Mouse (Mus musculus) embryonic stem cell, embryonic (primary cell): ENCODE results near the gene Olfr782.
"Not testable (repeated sequence)": the region's sequence is repeated elsewhere in the genome, so short reads cannot be mapped to it uniquely, and the experiment has no call there.

Source experiments
- CTCF ChIA-PET, 4 experiments: fragments of 300-600 bp in 2 of 4; fragments of 350-600 bp in 2 of 4; sonication (Branson Sonifier 250); formaldehyde crosslinking; loops; one replicate each; lab custom pipeline; 2022; ENCODE audit warnings: inconsistent platforms in 2 of 4; lab: Charles Lee
- POLR2A ChIA-PET, 4 experiments: fragments of 300-600 bp in 2 of 4; fragments of 350-600 bp in 2 of 4; sonication (Branson Sonifier 250); formaldehyde crosslinking; loops; one replicate each; lab custom pipeline; 2022; ENCODE audit warnings: antibody characterized with exemption in 4 of 4, inconsistent platforms in 1 of 4; lab: Charles Lee

The Olfr782 gene

DNA sequence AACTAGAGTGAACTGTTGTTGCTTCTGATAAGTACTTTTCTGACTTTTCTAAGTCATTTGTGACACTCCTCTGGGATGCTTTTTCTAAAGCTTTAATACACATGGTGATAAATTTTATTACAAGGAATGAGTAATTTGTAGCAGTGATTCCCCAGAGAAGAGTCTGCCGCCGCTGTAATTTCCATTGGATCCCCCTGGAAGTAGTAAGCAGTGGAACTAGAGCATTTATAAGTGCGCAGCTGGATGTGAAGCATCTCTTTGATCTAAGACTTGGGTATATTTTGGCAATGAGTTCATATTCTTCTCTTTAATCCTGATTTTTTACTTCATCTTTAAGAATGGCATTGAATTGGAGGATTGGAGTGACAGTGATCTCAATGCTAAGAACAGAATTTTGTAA is at the start of gene Olfr782:
Gene Olfr782 (plus strand): TSS at position 301 of the 400 bp plus-strand sequence.
- POLR2A ChIA-PET: no interaction called here
- CTCF ChIA-PET: no interaction called here

DNA sequence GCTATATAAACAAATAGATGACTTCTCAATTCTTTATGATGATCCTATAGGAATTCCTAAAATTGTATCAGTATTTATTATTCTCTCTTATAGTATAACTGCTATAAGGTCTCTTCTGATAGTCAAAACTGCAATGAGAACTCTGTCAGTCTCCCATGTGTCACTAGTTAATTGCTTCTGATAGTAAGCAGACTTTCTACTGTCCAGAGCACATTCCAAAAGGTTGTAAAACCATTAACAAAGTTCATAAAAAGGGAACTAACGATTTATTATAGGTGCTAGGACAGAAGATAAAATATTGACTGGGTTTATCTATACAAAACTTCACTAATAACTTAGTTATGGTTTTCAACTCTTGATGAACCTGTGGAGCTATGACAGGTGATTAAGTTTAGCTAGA is 35.7 kb upstream of the Olfr782 start:
- POLR2A ChIA-PET, CTCF ChIA-PET: not testable (repeated sequence)

DNA sequence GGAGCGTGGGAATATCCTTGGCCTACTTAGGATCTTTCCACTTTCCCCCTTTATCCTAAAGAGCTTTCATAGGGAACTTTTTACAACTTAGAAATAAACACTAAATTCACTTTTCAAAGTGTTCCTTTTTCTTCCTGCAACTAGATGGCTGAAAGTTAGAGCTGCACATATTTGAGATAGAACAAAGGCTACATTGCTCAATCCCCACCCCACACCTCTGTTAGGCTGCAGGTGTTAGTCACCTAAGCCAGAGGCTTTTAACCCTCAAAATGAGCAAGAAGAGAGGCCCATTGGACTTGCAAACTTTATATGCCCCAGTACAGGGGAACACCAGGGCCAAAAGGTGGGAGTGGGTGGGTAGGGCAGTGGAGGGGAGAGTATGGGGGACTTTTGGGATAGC is 35.1 kb upstream of the Olfr782 start:
- POLR2A ChIA-PET: not testable (repeated sequence)

DNA sequence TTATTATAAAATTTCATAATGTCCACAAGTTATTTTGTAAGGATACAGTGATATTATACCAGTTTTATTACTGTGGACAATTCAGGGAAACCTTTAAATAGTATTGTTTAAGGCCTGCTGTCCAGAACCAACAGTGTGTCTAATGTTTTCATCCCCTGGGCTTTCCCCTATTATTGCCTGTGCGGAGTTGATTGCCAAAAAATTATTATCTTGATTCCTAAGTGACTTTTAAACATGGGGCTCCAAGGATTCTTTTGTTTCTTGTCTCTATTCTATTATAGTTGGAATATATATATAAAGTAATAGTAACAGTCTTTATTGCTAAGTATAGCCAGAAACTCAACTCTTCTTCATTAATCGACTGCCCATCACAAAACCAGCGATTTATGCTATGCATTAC is 30.8 kb upstream of the Olfr782 start, which contains the start of gene Olfr780:
Gene Olfr780 (plus strand): TSS at position 301 of the 400 bp plus-strand sequence.
- ChIA-PET POLR2A (no interaction called here), CTCF (no interaction called here)

More for the DNA sequence above, 35.1 kb upstream of the Olfr782 start:
- CTCF ChIA-PET: not testable (repeated sequence)

DNA sequence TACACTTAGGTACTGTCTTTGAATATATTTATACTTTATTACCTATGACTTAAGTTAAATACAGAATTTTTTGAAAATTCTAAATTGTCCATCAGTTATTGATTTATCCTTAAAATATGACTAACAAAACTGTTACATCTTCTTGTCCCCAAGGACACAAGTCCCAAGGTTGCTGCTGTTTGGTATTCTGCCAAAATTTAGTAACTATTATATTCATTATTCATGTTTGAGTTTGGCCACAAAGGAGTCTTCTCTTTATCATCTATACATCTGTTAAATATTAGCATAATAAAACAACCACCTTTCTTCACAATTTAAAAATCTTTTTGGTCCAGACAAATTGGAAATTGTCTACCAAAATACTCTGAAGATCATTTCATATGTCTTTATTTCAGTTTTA is 20.1 kb upstream of the Olfr782 start, which contains the start of gene Olfr781:
Gene Olfr781 (plus strand): TSS at position 301 of the 400 bp plus-strand sequence.
- ChIA-PET CTCF (no interaction called here), POLR2A (no interaction called here)

DNA sequence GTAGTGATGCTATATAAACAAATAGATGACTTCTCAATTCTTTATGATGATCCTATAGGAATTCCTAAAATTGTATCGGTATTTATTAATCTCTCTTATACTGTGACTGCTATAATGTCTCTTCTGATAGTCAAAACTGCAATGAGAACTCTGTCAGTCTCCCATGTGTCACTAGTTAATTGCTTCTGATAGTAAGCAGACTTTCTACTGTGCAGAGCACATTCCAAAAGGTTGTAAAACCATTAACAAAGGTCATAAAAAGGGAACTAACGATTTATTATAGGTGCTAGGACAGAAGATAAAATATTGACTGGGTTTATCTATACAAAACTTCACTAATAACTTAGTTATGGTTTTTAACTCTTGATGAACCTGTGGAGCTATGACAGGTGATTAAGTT is 3.8 kb downstream of the Olfr782 start:
- CTCF ChIA-PET, POLR2A ChIA-PET: not testable (repeated sequence)

DNA sequence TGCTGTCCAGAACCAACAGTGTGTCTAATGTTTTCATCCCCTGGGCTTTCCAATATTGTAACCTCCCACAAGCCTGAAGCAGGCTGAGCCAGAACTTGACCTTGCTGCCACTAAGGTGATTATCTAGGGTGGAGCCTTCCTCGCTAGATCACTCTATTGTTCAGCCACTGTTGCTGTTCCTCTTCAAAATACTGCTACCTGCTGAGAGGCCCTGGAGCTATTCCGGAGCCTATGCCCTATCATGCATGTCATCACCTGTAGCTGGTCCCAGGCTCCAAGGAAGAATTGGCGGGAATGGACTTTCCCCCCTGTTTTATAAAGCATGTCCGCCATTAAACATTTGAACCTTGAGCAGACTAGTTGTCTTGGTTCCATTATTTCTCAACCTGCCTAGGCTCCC is 7.8 kb downstream of the Olfr782 start:
- POLR2A ChIA-PET: interaction anchor here in 1 of 4 experiments (0.6 kb wide), 1 partner anchor 18 kb away, joined by 3 read pairs; no protein-coding TSS in a partner anchor
- CTCF ChIA-PET: not testable (repeated sequence)

DNA sequence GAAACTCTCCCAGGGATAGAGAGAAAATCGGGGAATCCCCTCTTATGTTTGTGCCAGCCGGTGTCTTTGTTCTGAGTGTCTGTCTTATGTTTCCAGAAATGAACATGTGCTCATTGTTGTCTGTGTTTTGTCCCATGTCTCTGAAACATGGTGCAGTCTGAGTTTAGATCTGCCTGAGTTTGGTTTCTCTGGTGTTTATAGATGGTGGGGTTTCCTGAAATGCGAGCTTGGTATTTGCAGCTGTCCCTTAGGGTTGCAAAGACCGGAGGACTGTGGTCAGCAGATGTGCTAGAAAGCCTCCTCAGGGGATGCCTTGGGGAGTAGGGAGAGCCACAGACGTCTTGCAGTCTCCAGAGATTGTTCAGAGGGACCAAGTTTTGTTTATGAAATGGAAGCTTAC is 8.7 kb downstream of the Olfr782 start:
- ChIA-PET CTCF (no interaction called here), POLR2A (no interaction called here)

DNA sequence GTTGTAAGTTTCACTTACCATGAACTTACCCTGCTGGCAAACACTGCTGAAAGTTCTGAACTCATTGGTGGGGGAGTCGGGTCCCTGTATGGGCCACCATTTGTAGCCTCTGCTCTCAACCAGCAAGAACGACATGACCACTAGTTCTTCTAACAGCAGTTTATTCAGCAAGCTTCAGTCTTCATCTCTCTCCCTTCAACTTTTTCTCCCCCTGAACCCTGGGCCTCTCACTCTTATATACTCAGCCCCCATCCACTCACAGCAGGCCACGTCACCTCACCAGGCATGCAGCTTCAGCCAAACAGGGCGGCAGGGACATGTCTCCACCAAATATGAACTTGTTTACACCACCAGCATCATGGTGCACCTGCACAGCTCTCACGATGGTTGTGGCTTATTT is 25.4 kb downstream of the Olfr782 start:
- POLR2A ChIA-PET, CTCF ChIA-PET: not testable (repeated sequence)

DNA sequence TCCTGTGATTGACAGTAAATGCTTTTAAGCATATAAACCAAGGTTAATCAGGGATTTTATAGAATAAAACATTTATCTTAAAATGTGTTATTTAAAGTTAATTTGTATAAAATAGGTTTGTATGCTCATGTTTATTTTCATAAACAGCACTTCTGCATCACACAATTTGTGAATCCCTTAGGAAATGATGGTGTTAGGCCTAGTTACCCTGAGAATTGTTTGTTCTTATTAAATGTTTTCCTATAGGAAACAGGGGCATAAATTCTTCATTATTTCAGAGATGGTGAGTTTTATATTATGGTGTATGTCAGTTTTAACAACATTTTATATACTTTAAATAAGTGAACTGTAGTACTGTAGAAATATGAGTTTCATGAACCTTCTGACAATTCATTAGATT is 35.1 kb downstream of the Olfr782 start, which contains the start of gene Olfr784:
Gene Olfr784 (plus strand): TSS at position 301 of the 400 bp plus-strand sequence.
- POLR2A ChIA-PET: no interaction called here

DNA sequence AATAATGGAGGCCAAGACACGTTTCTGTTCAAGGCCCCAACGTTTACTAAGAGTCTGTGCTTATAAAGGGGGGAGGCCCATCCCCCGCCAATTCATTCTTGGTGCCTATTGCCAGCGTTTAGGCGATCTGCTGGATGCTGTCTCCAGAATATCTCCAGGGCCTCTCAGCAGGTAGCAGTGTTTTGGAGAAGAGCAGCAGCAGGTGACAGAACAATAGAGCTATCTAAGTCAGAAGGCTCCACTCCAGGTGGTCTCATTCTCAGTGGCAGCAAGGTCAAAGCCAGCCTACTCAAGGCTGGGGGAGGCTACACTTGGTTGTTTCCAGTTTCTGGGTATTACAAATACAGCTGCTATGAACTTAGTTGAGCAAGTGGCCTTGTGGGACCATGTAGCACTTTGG is 52.2 kb downstream of the Olfr782 start:
- CTCF ChIA-PET: no interaction called here

More for the DNA sequence above, 35.1 kb downstream of the Olfr782 start, which contains the start of gene Olfr784:
- CTCF ChIA-PET: no interaction called here

More for the DNA sequence above, 52.2 kb downstream of the Olfr782 start:
- POLR2A ChIA-PET: no interaction called here
